Comparison of ENCODE assay signal across 8 mouse cellular contexts in genomic region chr6:52838691-52839090, GRCm38 (mm10).
DNase-seq lines count a peak whose midpoint lies in the region; ATAC-seq lines count a peak whose summit lies in the region.

No protein-coding gene starts in this region.

- peak; percentile 70; the same call in 1 of the 2 replicates for ATAC-seq in hindbrain, embryonic 13.5 days (ENCODE audit: low FRiP score)

- H3K4me1 ChIP-seq in hindbrain, embryonic 13.5 days (replicated peaks) = peaks cover 38% of the 10 kb centered on the region

- no peak overlapping the region for H3K4me2 ChIP-seq in hindbrain, embryonic 13.5 days

- no peaks in the 10 kb centered on the region for H3K36me3 ChIP-seq in hindbrain, embryonic 13.5 days

- WGBS in hindbrain, embryonic 13.5 days = 4% methylated on average over 8 of the region's 8 CpGs

- H3K9me3 ChIP-seq in hindbrain, embryonic 13.5 days = no peaks in the 10 kb centered on the region

- peak; percentile 83 for DNase-seq in R1 (ENCODE audit: low read depth, low spot score)
- peak; percentile 94 to 95 for DNase-seq in cerebellum, postnatal 10 days
- DNase-seq in frontal cortex, postnatal 10 days (ENCODE audit: low spot score in 2 of 2) = peak; percentile 46 to 79
- DNase-seq in layer of hippocampus, postnatal 10 days (ENCODE audit: low spot score in 2 of 2) = peak; percentile 89 to 91
- DNase-seq in lung, postnatal 36 days = peak; percentile 93
- DNase-seq in retina, postnatal 7 days (ENCODE audit: low read depth, low spot score) = peak; percentile 87
- DNase-seq in urinary bladder, postnatal 10 days (ENCODE audit: low spot score) = peak; percentile 59

- no peaks in the 10 kb centered on the region for H3K27me3 ChIP-seq in hindbrain, embryonic 13.5 days

- no peak overlapping the region for H3K4me3 ChIP-seq in hindbrain, embryonic 13.5 days

- no peak overlapping the region for H3K27ac ChIP-seq in hindbrain, embryonic 13.5 days

- H3K9ac ChIP-seq in hindbrain, embryonic 13.5 days = no peak overlapping the region
